Mouse (Mus musculus): ENCODE data around the gene Triobp.

Triobp gene

DNA sequence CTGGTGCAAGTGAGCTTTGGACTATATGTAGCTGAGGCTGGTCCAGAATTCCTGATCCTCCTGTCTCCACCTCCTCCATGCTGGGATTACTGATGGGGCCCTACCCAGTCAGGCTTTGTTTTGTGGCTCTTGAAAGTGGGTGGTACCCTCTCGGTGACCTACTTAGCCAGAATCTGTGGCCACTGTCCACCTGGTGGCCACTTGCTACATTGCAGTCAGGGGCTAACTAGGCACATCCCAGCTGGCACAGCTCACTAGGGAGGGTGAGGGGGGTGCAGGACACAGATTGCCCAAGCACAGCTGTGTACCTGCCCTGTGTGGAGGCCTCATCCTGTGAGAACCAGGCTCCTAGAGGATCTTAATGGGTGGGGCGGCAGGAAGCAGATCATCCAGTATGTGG, 15.4 kb downstream of the Triobp start:
- peak; percentile 62 for DNase-seq (ENCODE audit: low spot score)

DNA sequence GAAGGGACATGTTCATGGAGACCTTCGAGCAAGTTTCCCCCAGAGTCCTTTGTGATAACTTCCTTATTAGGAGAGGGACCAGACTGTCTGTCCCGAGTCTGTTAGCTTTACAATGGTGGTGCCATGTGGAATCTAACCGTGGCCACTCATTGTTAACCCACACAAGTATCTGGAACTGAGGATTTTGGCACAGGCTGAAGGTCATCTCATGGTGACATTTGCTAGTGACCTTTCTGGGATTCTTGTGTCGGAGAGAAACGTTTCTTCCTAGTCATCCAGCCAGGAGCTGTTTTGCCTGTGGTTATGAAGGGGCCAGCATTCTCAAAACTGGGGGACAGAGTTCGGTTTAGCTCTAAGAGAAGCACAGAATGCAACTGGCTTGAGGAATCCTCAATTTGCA, 24.1 kb downstream of the Triobp start:
- DNase-seq (ENCODE audit: low spot score), result no peak

DNA sequence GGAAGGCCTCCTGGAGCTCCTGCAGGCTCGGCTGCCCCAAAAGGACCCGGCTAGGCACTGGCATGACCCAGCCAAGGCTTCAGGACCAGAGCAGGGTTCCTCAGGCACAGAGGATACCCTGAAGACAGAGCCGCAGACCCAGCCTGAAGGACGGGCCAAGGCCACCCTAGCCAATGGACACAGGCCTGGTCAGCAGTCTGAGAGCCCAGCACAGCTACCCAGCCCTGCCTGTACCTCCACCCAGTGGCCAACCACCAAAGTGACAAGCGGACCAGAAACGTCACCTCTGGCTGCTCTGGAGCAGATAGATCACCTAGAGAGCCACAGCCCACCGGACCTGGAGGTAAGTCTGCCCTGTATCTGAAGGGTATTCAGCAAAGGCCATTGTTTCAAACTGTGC, 26.4 kb downstream of the Triobp start:
- DNase-seq (ENCODE audit: low spot score), result no peak

- DNase-seq (ENCODE audit: low spot score), result no peak
Measured at GRCm38 (mm10) chr15:78977676-78978159, 30.2 kb downstream of the Triobp start.

DNA sequence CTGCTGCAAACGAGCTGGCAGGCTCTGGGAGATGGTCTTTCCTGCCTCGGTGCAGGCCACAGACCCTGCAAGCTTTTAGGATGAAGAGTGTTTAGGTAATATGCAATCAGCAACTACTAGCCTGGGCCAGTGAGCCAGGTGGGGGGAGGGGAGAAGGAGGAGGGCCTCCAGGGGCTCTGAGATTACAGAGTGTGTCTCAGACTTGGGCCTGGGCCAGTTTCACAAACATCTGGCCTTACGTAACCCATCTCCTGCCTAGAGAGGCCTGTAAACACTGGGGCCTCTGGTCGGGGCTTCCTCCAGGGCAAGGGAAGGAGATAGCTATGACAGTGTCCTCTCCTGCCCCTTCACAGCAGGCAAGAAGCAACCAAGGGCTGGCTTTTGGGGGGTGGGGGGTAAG, 31.4 kb downstream of the Triobp start:
- peak; percentile 82 for DNase-seq (ENCODE audit: low spot score)

- no peak for DNase-seq (ENCODE audit: low spot score)
Measured at GRCm38 (mm10) chr15:78980084-78980483, 32.6 kb downstream of the Triobp start.

- peak; percentile 75 for DNase-seq (ENCODE audit: low spot score)
Measured at GRCm38 (mm10) chr15:78982658-78983435, 35.3 kb downstream of the Triobp start.

GRCm38 (mm10) chr15:78983436-78984285, 36.1 kb downstream of the Triobp start:
- DNase-seq (ENCODE audit: low spot score), result no peak

DNA sequence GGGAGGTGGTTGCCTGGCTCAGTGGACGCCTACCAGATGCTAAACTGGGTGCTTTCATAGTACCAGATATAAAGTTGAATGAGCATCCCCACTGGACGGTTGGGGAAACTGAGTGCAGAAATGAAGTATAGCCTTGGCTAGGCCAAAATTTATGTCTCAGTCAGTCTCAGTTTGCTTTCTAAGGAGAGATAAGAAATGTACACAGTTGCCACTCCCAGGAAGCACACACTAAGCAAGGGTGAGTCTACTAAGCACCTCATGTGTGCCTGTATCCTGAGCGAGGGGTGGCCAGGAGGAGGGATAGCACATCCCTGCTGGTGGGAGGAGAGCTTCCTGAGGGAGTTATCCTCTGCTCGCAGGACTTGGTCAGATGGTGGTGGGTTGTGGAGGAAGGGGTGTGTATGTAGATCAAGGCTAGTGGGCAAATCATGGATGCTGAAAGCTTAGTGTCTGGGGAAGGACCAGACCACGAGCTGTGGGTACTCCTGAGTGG, 36.8 kb downstream of the Triobp start:
- no peak for DNase-seq (ENCODE audit: low spot score)

DNA sequence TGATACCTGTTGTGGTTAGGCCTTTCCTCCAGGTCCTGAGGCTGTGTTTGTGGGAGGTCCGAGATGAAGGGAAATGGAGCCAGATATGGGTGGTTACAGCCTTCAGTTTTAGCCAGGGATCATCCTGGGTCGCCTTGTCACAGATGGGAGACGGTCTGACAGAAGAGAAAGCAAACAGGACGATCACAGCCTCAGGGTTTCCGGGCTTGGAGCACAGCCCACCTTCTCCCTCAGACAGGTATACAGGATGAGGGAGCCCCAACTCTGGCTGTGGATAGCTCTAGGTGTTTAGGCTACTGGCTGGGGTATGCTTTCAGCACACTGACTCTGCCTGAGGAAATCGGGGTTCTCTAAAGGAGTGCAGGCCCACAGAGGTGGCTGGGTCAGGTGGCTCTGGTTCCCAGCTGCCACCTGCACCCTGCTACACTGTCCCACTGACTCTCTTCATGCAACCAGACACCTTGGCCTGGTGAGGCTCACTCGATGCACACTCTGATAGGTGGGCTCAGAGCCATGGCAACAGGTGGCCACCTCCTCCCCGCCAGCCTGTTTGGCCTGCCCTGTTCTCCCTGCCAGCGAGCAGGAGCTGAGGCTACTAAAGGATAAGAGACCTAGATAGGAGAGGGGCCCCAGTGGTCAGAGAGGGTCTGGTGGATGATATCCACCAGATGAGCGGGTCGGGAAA, 39.2 kb downstream of the Triobp start:
- no peak for DNase-seq (ENCODE audit: low spot score)

GRCm38 (mm10) chr15:78988499-78988971, 41.0 kb downstream of the Triobp start:
- peak; percentile 66 for DNase-seq (ENCODE audit: low spot score)

DNA sequence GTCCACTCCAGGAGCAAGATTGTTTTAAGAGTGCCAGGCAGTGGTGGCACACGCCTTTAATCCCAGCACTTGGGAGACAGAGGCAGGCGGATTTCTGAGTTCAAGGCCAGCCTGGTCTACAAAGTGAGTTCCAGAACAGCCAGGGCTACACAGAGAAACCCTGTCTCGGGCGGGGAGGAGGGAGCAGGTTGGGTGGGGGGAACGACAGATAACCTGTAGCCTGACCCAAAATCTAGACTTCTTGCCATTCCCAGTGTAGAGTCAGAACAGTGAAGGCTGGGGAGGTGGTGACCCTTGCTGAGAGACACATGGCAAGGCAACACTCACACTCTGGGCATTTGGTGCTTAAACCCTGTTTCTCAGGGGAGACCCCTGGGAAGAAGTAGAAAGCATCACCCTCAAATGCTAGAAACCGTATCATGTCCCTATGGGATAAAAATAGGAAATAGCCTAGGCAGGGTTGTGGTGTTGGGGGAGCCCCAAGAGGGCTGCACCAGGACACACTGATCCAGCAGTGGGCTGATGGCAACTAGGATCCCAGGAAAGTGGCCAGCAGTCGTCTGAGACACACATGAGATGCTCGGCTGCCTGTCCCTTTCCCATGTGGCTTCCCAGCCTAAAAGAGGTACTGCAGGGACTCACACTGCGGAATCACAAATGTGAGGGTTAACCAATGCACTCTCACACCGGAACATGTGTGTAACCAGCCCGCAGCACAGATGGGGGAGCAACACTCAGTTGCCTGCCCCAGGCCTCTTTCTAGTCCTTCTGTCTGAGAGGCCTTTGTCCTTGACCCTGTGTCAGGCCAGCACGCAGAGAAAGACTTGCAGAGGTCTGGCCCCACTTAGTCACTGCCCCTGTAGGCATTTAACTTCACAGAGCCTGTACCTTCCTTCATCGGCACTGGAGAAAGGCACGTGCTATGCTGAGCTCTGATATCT, 41.9 kb downstream of the Triobp start:
- no peak for DNase-seq (ENCODE audit: low spot score)

GRCm38 (mm10) chr15:78990093-78990463, 42.6 kb downstream of the Triobp start:
- DNase-seq (ENCODE audit: low spot score), result no peak

DNA sequence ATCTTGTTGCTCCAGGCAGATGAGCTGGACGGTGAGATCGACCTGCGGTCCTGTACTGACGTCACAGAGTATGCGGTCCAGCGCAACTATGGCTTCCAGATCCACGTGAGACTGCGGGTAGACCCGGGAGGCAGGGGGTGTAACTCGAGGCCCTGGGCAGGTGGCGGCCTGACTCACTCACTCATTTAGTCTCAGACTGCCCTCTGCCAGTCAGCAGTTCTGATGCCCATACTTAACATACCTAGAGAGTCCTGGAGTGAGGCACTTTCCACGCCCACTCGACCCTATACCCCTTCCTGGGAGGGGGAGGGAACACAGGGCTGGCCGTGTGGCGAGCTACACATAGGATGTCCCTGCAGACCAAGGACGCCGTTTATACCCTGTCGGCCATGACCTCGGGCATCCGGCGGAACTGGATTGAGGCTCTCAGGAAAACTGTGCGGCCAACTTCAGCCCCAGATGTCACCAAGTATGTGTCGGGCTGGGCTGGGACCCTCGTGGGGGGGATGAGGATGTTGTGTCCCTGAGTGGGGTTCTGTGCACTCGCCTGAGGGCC, 43.5 kb downstream of the Triobp start:
- DNase-seq (ENCODE audit: low spot score), result no peak

DNA sequence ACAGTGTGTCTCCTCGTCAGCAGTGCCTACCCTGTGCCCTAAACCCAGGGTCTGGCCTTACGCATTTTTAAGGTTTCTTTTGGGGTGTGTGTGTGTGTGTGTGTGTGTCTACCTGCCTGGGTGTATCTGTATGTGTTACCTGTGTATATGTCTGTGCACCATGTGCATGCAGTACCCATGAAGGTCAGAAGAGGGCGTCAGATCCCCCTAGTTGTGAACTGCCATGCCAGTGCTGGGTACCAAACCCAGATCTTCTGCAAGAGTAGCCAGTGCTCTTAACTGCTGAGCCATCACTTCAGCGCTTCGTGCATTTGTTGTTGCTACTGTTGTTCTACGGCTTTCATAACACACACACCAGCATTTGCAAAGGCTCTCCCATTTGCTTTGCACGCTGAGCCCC, 44.7 kb downstream of the Triobp start:
- DNase-seq (ENCODE audit: low spot score), result no peak

GRCm38 (mm10) chr15:78992925-78993324, 45.4 kb downstream of the Triobp start:
- no peak for DNase-seq (ENCODE audit: low spot score)

GRCm38 (mm10) chr15:78995916-78996315, 48.4 kb downstream of the Triobp start:
- DNase-seq (ENCODE audit: low spot score), result no peak

DNA sequence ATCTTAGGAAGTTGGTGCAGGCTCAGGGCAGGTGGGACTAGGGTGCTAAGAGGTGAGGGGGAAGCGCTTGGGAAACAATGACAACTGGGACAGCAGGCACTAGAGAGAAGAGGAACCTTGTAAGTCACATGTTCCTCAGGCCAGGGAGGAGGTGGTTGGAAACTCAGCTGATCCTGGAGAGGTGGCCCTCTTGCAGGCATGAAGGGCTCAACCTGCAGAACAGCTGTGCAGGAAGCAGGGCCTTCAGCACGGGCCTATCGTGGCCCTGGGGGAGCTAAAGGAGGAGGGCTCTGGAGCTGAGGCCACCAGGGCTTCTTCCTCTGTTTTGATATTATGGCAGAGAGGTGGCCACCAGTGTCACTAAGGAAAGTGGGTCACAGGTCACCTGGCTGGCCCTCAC, 49.1 kb downstream of the Triobp start:
- DNase-seq (ENCODE audit: low spot score), result no peak

DNA sequence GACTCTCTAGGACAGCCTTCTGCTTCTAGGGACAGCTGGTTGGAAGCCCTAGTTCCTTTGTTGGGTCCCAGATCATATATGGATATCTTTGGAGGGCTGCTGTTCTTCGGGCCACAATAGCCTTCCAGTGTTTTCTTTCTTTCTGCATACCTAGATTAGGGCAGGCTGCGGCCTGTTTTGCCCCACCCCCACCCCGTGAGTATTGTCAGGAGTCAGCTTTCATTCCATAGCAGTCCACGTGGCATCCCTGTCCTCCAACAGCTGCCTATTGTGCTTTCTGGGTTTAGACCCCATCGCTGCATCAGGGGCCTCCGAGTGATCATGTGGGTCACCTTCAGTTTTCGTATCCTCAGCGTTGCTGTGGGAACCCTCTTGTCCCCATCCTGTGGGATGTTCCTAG, 50.8 kb downstream of the Triobp start:
- DNase-seq (ENCODE audit: low spot score), result no peak

GRCm38 (mm10) chr15:78999586-78999985, 52.1 kb downstream of the Triobp start:
- no peak for DNase-seq (ENCODE audit: low spot score)

DNA sequence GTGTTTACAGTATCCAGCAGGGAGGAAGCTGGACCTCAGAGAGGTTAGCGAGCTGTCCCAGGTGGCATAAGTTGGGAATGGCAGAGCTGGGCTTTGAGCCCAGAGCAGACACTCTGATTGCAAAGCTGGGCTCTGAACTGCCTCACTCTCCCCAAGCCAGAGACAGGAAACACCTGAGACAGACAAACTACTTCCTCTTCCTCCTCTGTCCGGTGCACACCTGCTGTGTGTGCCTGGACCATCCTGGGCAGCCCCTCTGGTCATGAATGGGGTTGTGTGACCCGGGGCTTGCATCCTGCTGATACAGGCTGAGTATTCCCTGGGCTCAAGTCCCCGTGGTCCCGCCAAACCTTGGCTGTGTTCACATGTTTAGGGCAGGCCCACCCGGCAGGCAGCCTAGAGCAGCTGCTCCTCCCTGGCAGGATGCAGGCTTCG, 52.9 kb downstream of the Triobp start:
- DNase-seq (ENCODE audit: low spot score), result no peak
